Mouse (Mus musculus): ENCODE results near the gene Fyn.

DNA sequence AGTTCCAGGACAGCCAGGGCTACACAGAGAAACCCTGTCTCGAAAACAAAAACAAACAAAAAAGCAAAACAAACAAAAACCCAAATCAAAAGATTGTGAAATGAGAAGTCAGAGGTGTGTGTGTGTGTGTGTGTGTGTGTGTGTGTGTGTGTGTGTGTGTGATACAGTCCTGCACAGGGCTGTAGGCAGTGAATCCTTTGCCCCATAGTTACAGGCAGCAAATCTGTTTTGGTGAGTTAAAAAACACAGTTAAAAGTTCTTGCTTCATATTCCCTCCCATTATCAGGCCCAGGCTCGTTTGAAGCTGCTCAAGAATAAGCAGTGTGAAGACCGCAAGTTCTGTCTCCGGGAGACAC is 244.0 kb downstream of the Fyn start, which contains the start of gene Traf3ip2:
- no peak for TF ChIP-seq CTCF (IDR thresholded peaks at IDR 0.05; ENCODE audit: borderline replicate concordance, control insufficient read depth, extremely low read depth, insufficient read depth, low read length, poor library complexity)
- TF ChIP-seq POLR2A (IDR thresholded peaks at IDR 0.05; ENCODE audit: control insufficient read depth, extremely low read depth, insufficient read depth, low read length, poor library complexity), result no peak
